Mouse (Mus musculus) midbrain, embryonic 16.5 days (tissue): Measurements from ENCODE around the gene Psenen. TPM values are rescaled to one million over a fixed set of nuclear protein-coding genes. Genes with fewer than 3 reads are reported as not detected.

ENCODE experiments used
- ATAC-seq: fragments of 200-750 bp; cut with Nextera tagmentation; 2 replicates; pipeline ENCODE4 v1.8.0; 2017; ENCODE audit warnings: moderate TSS enrichment
- H3K27ac ChIP-seq: fragments of 300-500 bp; sonication (generic); 2 replicates; pipeline ENCODE4 v1.5.1; 2014; ENCODE audit warnings: mild to moderate bottlenecking, low read length, mixed read lengths
- H3K27me3 ChIP-seq: fragments of 300-500 bp; sonication (generic); 2 replicates; pipeline ENCODE4 v1.6.1; 2014; ENCODE audit warnings: low read depth, low read length, mixed read lengths; ENCODE audit not compliant: control insufficient read depth, insufficient read depth
- H3K36me3 ChIP-seq: fragments of 300-500 bp; sonication (generic); 2 replicates; pipeline ENCODE4 v1.6.1; 2014; ENCODE audit warnings: mild to moderate bottlenecking, low read length, moderate library complexity, mixed read lengths; ENCODE audit not compliant: control insufficient read depth, insufficient read depth
- H3K4me1 ChIP-seq: fragments of 300-500 bp; sonication (generic); 2 replicates; pipeline ENCODE4 v1.6.1; 2014; ENCODE audit warnings: mild to moderate bottlenecking, low read length, mixed read lengths; ENCODE audit not compliant: control insufficient read depth, insufficient read depth
- H3K4me2 ChIP-seq: fragments of 300-500 bp; sonication (generic); 2 replicates; pipeline ENCODE4 v1.6.1; 2014; ENCODE audit warnings: mild to moderate bottlenecking, low read length, mixed read lengths
- H3K4me3 ChIP-seq: fragments of 300-500 bp; sonication (generic); 2 replicates; pipeline ENCODE4 v1.5.1; 2014; ENCODE audit warnings: low read depth, mild to moderate bottlenecking, low read length, moderate library complexity, mixed read lengths
- H3K9ac ChIP-seq: fragments of 300-500 bp; sonication (generic); 2 replicates; pipeline ENCODE4 v1.6.1; 2014; ENCODE audit warnings: low read depth, low read length, mixed read lengths
- H3K9me3 ChIP-seq: fragments of 300-500 bp; sonication (generic); replicated peaks from 2 replicates; pipeline ENCODE4 v1.6.1; 2014; ENCODE audit warnings: mild to moderate bottlenecking, low read length, mixed read lengths; ENCODE audit not compliant: control insufficient read depth, poor library complexity, severe bottlenecking
- WGBS: fragments of 180-500 bp; shearing (Covaris S2); extraction: QIAGEN DNeasy Blood & Tissue Kit; methylation state at CpG from one replicate; pipeline ENCODE4 v1.1.7; 2014; 5-methylcytosine and 5-hydroxymethylcytosine counted together
- microRNA-seq: library from miRNA; unstranded; fragments of <30 nt; microRNA quantifications from one replicate; pipeline ENCODE4, GENCODE M21; 2017
- polyA plus RNA-seq: library from polyadenylated mRNA; unstranded; fragments of >200 nt; fragmentation: Nextera tagmentation; extraction: Ambion mirVana; gene quantifications from 2 replicates; pipeline ENCODE4 v1.2.1, GENCODE M21; 2015

Psenen gene
- polyA plus RNA-seq, 1 experiment from 2014 or later = 116 TPM

DNA sequence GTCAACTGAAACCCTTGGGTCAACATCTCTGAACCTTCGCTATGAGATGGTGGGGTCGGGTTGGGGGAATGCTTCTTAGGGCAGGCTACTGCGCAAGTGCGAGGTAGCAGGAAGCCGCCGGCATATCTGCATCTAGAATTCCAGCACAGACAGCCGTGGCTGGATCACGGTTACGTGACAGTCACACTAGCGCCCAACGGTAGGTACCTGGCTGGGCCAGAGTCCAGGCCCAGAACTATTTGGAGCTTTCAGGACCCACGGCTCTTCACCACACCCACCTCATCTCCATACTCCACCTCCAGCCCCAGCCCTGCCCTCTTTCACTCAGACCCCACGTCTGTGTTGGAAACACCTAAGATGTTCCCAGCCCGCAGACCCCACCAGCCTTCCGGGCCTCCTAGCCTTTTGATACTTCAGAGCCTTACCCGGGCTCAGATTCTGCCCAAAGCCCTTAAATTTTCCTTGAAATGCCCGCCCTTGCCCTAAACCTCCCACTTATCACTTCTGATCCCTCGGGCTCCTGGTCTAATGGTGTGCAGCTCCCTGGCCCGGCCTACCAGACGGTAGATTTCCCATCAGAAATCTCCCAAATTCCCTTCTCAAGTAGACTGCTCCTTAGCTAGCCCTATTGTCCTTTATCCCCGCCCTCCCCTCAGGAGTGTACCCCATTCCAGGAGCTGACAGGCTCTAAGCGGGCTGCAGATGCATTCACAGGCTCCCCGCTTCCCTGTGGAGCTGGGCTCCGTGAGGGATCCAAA, 48.2 kb downstream of the Psenen start:
- 54% methylated on average over 24 of the region's 24 CpGs for WGBS
- Histone ChIP-seq H3K27me3 (no peaks in the 10 kb centered on the region), H3K4me3 (no peak overlapping the region), H3K4me2 (no peak overlapping the region), H3K27ac (no peak overlapping the region), H3K9ac (no peak overlapping the region), H3K36me3 (no peaks in the 10 kb centered on the region), H3K4me1 (no peaks in the 10 kb centered on the region; the same call in 1 of the 2 replicates), H3K9me3 (no peaks in the 10 kb centered on the region)
- no peak for ATAC-seq

Small RNA genes within 50 kb of the gene (microRNA-seq; reads per million reads assigned to microRNA genes)
- 0.52 reads per million for gene Gm38670
- not detected for gene Mir3569

Other genes with a start within 250 kb of the Psenen start
- gene Syne4, start 248.8 kb downstream of the Psenen start, polyA plus RNA-seq = 13.4 and 16.0 TPM in 2 replicates
- not detected in 2 replicates for gene E130208F15Rik, start 241.9 kb downstream of the Psenen start, polyA plus RNA-seq
- gene Sdhaf1, start 239.7 kb downstream of the Psenen start, polyA plus RNA-seq = 15.2 and 16.9 TPM in 2 replicates
- 15.2 and 15.7 TPM in 2 replicates for gene Lrfn3, start 200.9 kb downstream of the Psenen start, polyA plus RNA-seq
- gene Tyrobp, start 149.9 kb downstream of the Psenen start, polyA plus RNA-seq = 15.3 and 23.5 TPM in 2 replicates
- not detected in 2 replicates for gene Hcst, start 143.8 kb downstream of the Psenen start, polyA plus RNA-seq
- 2.7 and 2.9 TPM in 2 replicates for gene Nfkbid, start 141.9 kb downstream of the Psenen start, polyA plus RNA-seq
- 761 and 788 TPM in 2 replicates for gene Aplp1, start 118.1 kb downstream of the Psenen start, polyA plus RNA-seq
- gene Kirrel2, start 105.9 kb downstream of the Psenen start, polyA plus RNA-seq = 0.67 and 0.73 TPM in 2 replicates
- gene Nphs1, start 105.3 kb downstream of the Psenen start, polyA plus RNA-seq = 0.46 and 0.50 TPM in 2 replicates
- gene Prodh2, start 70.0 kb downstream of the Psenen start, polyA plus RNA-seq = not detected in 2 replicates
- gene Arhgap33, start 28.6 kb downstream of the Psenen start, polyA plus RNA-seq = 140 and 149 TPM in 2 replicates
- 7.5 and 11.2 TPM in 2 replicates for gene Hspb6, start 11.4 kb downstream of the Psenen start, polyA plus RNA-seq
- 8.2 and 8.5 TPM in 2 replicates for gene Proser3, start 11.3 kb downstream of the Psenen start, polyA plus RNA-seq
- 52.1 and 63.8 TPM in 2 replicates for gene Lin37, start 3.8 kb downstream of the Psenen start, polyA plus RNA-seq
- 82.0 and 88.4 TPM in 2 replicates for gene U2af1l4, start 326 bp downstream of the Psenen start, polyA plus RNA-seq
- gene Gm49396, start 283 bp downstream of the Psenen start, polyA plus RNA-seq = 18.6 and 19.2 TPM in 2 replicates
- 4.5 and 4.8 TPM in 2 replicates for gene Igflr1, start 1.8 kb upstream of the Psenen start, polyA plus RNA-seq
- 9.1 and 11.0 TPM in 2 replicates for gene Kmt2b, start 25.1 kb upstream of the Psenen start, polyA plus RNA-seq
- gene Zbtb32, start 35.3 kb upstream of the Psenen start, polyA plus RNA-seq = 0.20 and 0.22 TPM in 2 replicates
- gene Upk1a, start 49.2 kb upstream of the Psenen start, polyA plus RNA-seq = 0.29 and 0.46 TPM in 2 replicates
- 1,035 and 1,037 TPM in 2 replicates for gene Cox6b1, start 62.5 kb upstream of the Psenen start, polyA plus RNA-seq
- not detected in 2 replicates for gene Etv2, start 72.2 kb upstream of the Psenen start, polyA plus RNA-seq
- gene Rbm42, start 86.7 kb upstream of the Psenen start, polyA plus RNA-seq = 127 and 132 TPM in 2 replicates
- gene Haus5, start 101.4 kb upstream of the Psenen start, polyA plus RNA-seq = 24.4 and 26.9 TPM in 2 replicates
- gene Pmis2, start 108.0 kb upstream of the Psenen start, polyA plus RNA-seq = not detected in 2 replicates
- not detected in 2 replicates for gene 2200002J24Rik, start 135.3 kb upstream of the Psenen start, polyA plus RNA-seq
- 1.2 and 2.2 TPM in 2 replicates for gene Atp4a, start 148.6 kb upstream of the Psenen start, polyA plus RNA-seq
- gene Tmem147, start 165.9 kb upstream of the Psenen start, polyA plus RNA-seq = 233 and 254 TPM in 2 replicates
- 1.1 and 1.7 TPM in 2 replicates for gene Gapdhs, start 180.1 kb upstream of the Psenen start, polyA plus RNA-seq
- gene Sbsn, start 187.8 kb upstream of the Psenen start, polyA plus RNA-seq = 1.6 and 2.0 TPM in 2 replicates
- gene Dmkn, start 200.1 kb upstream of the Psenen start, polyA plus RNA-seq = 2.8 and 3.6 TPM in 2 replicates
- not detected in 2 replicates for gene Krtdap, start 224.3 kb upstream of the Psenen start, polyA plus RNA-seq